Comparison of ENCODE assay signal across 8 mouse cellular contexts in genomic region chr7:108950312-108950761, GRCm38 (mm10). TPM values are rescaled to one million over a fixed set of nuclear protein-coding genes. Genes with fewer than 3 reads are reported as not detected.
DNase-seq lines count a peak whose midpoint lies in the region; ATAC-seq and TF ChIP-seq lines count a peak whose summit lies in the region.

Gene Tub (plus strand): TSS chr7:108950338.

- H3K4me2 ChIP-seq in embryonic facial prominence, embryonic 15.5 days (replicated peaks): peak within 1 kb of the TSS; percentile 96
- peak within 1 kb of the TSS; percentile 59 for H3K4me2 ChIP-seq in heart, postnatal 0 days (ENCODE audit: low read depth, low read length)
- peak within 1 kb of the TSS; percentile 46 for H3K4me2 ChIP-seq in liver, embryonic 15.5 days

- peak; percentile 43 for DNase-seq in adrenal gland, postnatal 25 days
- no peak for DNase-seq in heart, postnatal 0 days (ENCODE audit: low spot score)
- peak; percentile 82 to 90 for DNase-seq in layer of hippocampus, adult 18-20 months (ENCODE audit: low spot score in 2 of 2)
- peak; percentile 9 to 31 for DNase-seq in thymus, postnatal 36 days

- 0 out of 2 replicates have a peak, but pooled peaks have one; percentile 15 for TF ChIP-seq POLR2A in olfactory bulb, adult 2 months (IDR thresholded peaks at IDR 0.05; ENCODE audit: insufficient read depth, low read depth, low read length)

- H3K36me3 ChIP-seq in embryonic facial prominence, embryonic 15.5 days: peaks cover 5% of the 10 kb centered on the region; the same call in 1 of the 2 replicates
- H3K36me3 ChIP-seq in heart, postnatal 0 days (replicated peaks; ENCODE audit: control insufficient read depth, insufficient read depth, low read length): no peaks in the 10 kb centered on the region
- H3K36me3 ChIP-seq in liver, embryonic 15.5 days (replicated peaks): peaks cover 2% of the 10 kb centered on the region; the same call in 1 of the 2 replicates

- no peak within 1 kb of the TSS for H3K27ac ChIP-seq in embryonic facial prominence, embryonic 15.5 days (replicated peaks)
- no peak within 1 kb of the TSS for H3K27ac ChIP-seq in heart, postnatal 0 days (ENCODE audit: low read depth)
- H3K27ac ChIP-seq in liver, embryonic 15.5 days (replicated peaks): no peak within 1 kb of the TSS
- peak within 1 kb of the TSS; percentile 53 for H3K27ac ChIP-seq in olfactory bulb, adult 2 months (ENCODE audit: insufficient read depth, low read depth, low read length)

- peak within 1 kb of the TSS; percentile 7 for H3K9ac ChIP-seq in embryonic facial prominence, embryonic 15.5 days
- H3K9ac ChIP-seq in heart, postnatal 0 days (replicated peaks; ENCODE audit: low read depth, low read length): no peak within 1 kb of the TSS
- H3K9ac ChIP-seq in liver, embryonic 15.5 days: no peak within 1 kb of the TSS

- no peak for TF ChIP-seq CTCF in heart, postnatal 0 days (IDR thresholded peaks at IDR 0.05; ENCODE audit: low read depth)
- no peak for TF ChIP-seq CTCF in olfactory bulb, adult 2 months (IDR thresholded peaks at IDR 0.05; ENCODE audit: insufficient read depth, low read depth, low read length)

- peak; percentile 84 for ATAC-seq in CD4-positive, CD25-positive, alpha-beta regulatory T cell, adult 4 months
- ATAC-seq in embryonic facial prominence, embryonic 15.5 days (ENCODE audit: insufficient number of reproducible peaks, low FRiP score, low TSS enrichment, low read depth): 0 out of 2 replicates have a peak, but pooled peaks have one; percentile 39
- ATAC-seq in heart, postnatal 0 days (ENCODE audit: insufficient read depth, low read depth): no peak; the same call in 1 of the 2 replicates
- ATAC-seq in liver, embryonic 15.5 days (ENCODE audit: insufficient read depth): no peak

- H3K9me3 ChIP-seq in embryonic facial prominence, embryonic 15.5 days (replicated peaks): no peaks in the 10 kb centered on the region
- no peaks in the 10 kb centered on the region for H3K9me3 ChIP-seq in heart, postnatal 0 days (replicated peaks; ENCODE audit: control insufficient read depth, low read length)
- no peaks in the 10 kb centered on the region for H3K9me3 ChIP-seq in liver, embryonic 15.5 days (replicated peaks)

- peaks cover 42% of the 10 kb centered on the region for H3K27me3 ChIP-seq in embryonic facial prominence, embryonic 15.5 days
- peaks cover 38% of the 10 kb centered on the region for H3K27me3 ChIP-seq in heart, postnatal 0 days (ENCODE audit: control insufficient read depth, insufficient read depth, low read length)
- H3K27me3 ChIP-seq in liver, embryonic 15.5 days: peaks cover 66% of the 10 kb centered on the region

- WGBS in embryonic facial prominence, embryonic 15.5 days: under 1% methylated on average over 44 of the region's 44 CpGs
- under 1% methylated on average over 44 of the region's 44 CpGs for WGBS in heart, postnatal 0 days
- 3% methylated on average over 44 of the region's 44 CpGs for WGBS in liver, embryonic 15.5 days (ENCODE audit: insufficient replicate concordance)
- WGBS in olfactory bulb, adult 2 months: under 1% methylated on average over 43 of the region's 44 CpGs

- H3K4me1 ChIP-seq in embryonic facial prominence, embryonic 15.5 days: peaks cover 13% of the 10 kb centered on the region
- H3K4me1 ChIP-seq in heart, postnatal 0 days (ENCODE audit: control insufficient read depth, insufficient read depth): no peaks in the 10 kb centered on the region
- H3K4me1 ChIP-seq in liver, embryonic 15.5 days (replicated peaks): peaks cover 8% of the 10 kb centered on the region; the same call in 1 of the 2 replicates
- peaks cover 5% of the 10 kb centered on the region; the same call in 1 of the 2 replicates for H3K4me1 ChIP-seq in olfactory bulb, adult 2 months (ENCODE audit: control insufficient read depth, insufficient read depth, low read length)

- no peak for TF ChIP-seq EP300 in heart, postnatal 0 days (IDR thresholded peaks at IDR 0.05; ENCODE audit: low read depth)

- H3K4me3 ChIP-seq in embryonic facial prominence, embryonic 15.5 days (replicated peaks): peak within 1 kb of the TSS; percentile 50
- H3K4me3 ChIP-seq in heart, postnatal 0 days (ENCODE audit: low read depth, low read length): peak within 1 kb of the TSS; percentile 39
- peak within 1 kb of the TSS; percentile 14; the same call in 1 of the 2 replicates for H3K4me3 ChIP-seq in liver, embryonic 15.5 days (replicated peaks)
- H3K4me3 ChIP-seq in olfactory bulb, adult 2 months (ENCODE audit: insufficient read depth, low read depth, low read length): peak within 1 kb of the TSS; percentile 87

RNA-seq across cellular contexts. Expression of gene Tub, which starts in this region (rescaled TPM):
- under 1 TPM; 0.34 to 0.37 TPM for polyA plus RNA-seq in CD4-positive, CD25-positive, alpha-beta regulatory T cell, adult 4 months (2017; shearing (Covaris generic))
- total RNA-seq in adrenal gland, postnatal 25 days (2021): 26.0 and 30.1 TPM in 2 replicates
- polyA plus RNA-seq in embryonic facial prominence, embryonic 15.5 days (2015; fragmentation: Nextera tagmentation; extraction: Ambion mirVana): 4.1 and 4.2 TPM in 2 replicates
- total RNA-seq in heart, postnatal 0 days (2014; rRNA removed; ENCODE audit: low replicate concordance): 0.88 and 3.9 TPM in 2 replicates
- polyA plus RNA-seq in heart, postnatal 0 days (2015; fragmentation: Nextera tagmentation; extraction: Ambion mirVana): 0.30 and 0.33 TPM in 2 replicates
- 100 to 1,000 TPM; 179 TPM for total RNA-seq in layer of hippocampus, adult 18-20 months (2021)
- polyA plus RNA-seq in liver, embryonic 15.5 days (2015; fragmentation: Nextera tagmentation; extraction: Ambion mirVana): 0.05 TPM in 2 replicates
- polyA plus RNA-seq in olfactory bulb, adult 2 months (2012; ENCODE audit: insufficient read depth, insufficient read length, low replicate concordance, missing spikeins): not detected in 2 replicates

Comparison
In these comparisons a context has a peak if more than half of its experiments do, and no peak if none do; other contexts are left out.
1. Peak in ATAC-seq in CD4-positive, CD25-positive, alpha-beta regulatory T cell, adult 4 months; RNA of the gene not detected or under 1 TPM.
2. H3K4me2 ChIP-seq: peak in every context shown above with its lines; median percentile 96 in embryonic facial prominence, embryonic 15.5 days; 59 in heart, postnatal 0 days; 46 in liver, embryonic 15.5 days.
3. H3K4me3 ChIP-seq: peak in every context shown above with its lines; median percentile 87 in olfactory bulb, adult 2 months; 50 in embryonic facial prominence, embryonic 15.5 days; 39 in heart, postnatal 0 days; 14 in liver, embryonic 15.5 days.